Mouse (Mus musculus): ENCODE data around the gene Vmn1r54. TPM values are rescaled to one million over a fixed set of nuclear protein-coding genes. Genes with fewer than 3 reads are reported as not detected.
"Not testable (repeated sequence)": the region's sequence is repeated elsewhere in the genome, so short reads cannot be mapped to it uniquely, and the experiment has no call there.

The Vmn1r54 gene
- not detected in 2 replicates for polyA plus RNA-seq (2015; fragmentation: Nextera tagmentation; extraction: Ambion mirVana)

DNA sequence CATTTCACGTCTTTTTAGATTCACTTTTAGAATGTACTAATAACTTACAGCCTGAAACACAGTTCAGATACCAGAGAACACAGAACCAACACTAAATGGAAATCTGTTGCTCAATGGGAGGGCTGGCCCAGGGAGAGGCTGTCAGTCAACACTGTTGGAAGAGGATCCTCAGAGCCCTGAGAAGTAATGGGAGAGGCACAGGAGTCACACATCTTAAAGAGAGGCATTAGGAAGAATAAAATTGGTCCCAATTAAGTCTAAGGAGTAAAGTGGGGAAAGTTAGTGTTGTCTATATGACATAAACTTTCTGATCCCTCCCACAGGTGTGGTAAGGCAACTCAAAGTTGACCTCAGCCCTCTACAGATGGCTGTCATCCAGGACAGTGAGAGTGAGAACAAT lies at the start of gene Vmn1r54:
Gene Vmn1r54 (plus strand): TSS at position 301 of the 400 bp plus-strand sequence.
- H3K9me3 ChIP-seq: no peaks in the 10 kb centered on the region
- H3K36me3 ChIP-seq: no peaks in the 10 kb centered on the region
- H3K4me1 ChIP-seq: no peaks in the 10 kb centered on the region
- no peak within 1 kb of the TSS for H3K4me2 ChIP-seq (replicated peaks)
- WGBS: 67% methylated on average over 1 of the region's 1 CpGs
- no peak for ATAC-seq (ENCODE audit: low FRiP score, low read depth)
- no peak within 1 kb of the TSS for H3K9ac ChIP-seq
- H3K4me3 ChIP-seq: no peak within 1 kb of the TSS
- H3K27me3 ChIP-seq: no peaks in the 10 kb centered on the region
- H3K27ac ChIP-seq: no peak within 1 kb of the TSS

DNA sequence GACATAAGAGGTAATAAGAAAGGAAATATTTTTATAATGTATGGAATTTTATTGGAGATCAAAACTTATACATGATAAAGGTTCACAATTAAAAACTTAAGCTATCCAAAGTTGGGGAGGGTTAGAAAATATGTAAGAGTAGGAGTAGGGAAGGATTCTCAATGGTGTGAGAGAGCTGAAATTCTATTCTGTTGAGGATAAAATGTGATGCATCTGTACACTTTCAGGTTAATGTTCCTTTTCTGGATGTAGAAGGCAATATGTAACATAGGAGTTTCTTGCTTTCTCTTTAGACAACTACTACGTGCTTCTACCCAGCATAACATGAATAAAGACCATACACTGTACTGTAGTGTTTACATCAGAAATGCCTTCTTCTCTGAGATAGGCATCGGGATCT lies 43.6 kb upstream of the Vmn1r54 start, which contains the start of gene V1ra8:
Gene V1ra8 (plus strand): TSS at position 301 of the 400 bp plus-strand sequence.
- not testable (repeated sequence) for H3K27me3 ChIP-seq; H3K9me3 ChIP-seq; H3K4me1 ChIP-seq; H3K9ac ChIP-seq; H3K36me3 ChIP-seq; ATAC-seq (ENCODE audit: low FRiP score, low read depth); H3K4me2 ChIP-seq (replicated peaks); H3K27ac ChIP-seq; H3K4me3 ChIP-seq
- 86% methylated on average over 2 of the region's 2 CpGs for WGBS

DNA sequence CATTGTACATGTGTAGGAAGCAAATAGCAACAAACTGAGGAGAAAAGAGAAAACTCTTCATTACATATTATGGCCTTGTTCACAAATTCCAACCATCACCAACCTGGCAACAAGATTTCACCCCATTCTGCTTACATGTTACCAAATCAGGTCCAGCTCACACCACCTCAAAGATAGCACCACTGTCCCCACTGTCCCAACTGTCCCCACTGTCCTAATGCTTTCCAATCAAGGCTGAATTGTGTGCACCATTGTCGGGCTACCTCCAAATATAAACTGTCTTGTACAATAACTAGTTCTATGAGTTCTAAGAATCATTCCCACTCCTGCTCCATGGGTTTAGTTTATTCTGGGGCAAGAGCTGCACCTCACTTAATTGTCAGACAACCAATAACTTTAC lies 21.8 kb upstream of the Vmn1r54 start, which contains the start of gene Vmn1r53:
Gene Vmn1r53 (minus strand): TSS at position 101 of the 400 bp plus-strand sequence.
- Histone ChIP-seq H3K4me2 (replicated peaks) (no peak within 1 kb of the TSS), H3K4me1 (no peaks in the 10 kb centered on the region), H3K27me3 (no peaks in the 10 kb centered on the region), H3K9ac (no peak within 1 kb of the TSS), H3K9me3 (peaks cover 11% of the 10 kb centered on the region; the same call in 1 of the 2 replicates), H3K4me3 (no peak within 1 kb of the TSS), H3K27ac (no peak within 1 kb of the TSS), H3K36me3 (no peaks in the 10 kb centered on the region)
- WGBS: 82% methylated on average over 1 of the region's 1 CpGs
- no peak for ATAC-seq (ENCODE audit: low FRiP score, low read depth)

DNA sequence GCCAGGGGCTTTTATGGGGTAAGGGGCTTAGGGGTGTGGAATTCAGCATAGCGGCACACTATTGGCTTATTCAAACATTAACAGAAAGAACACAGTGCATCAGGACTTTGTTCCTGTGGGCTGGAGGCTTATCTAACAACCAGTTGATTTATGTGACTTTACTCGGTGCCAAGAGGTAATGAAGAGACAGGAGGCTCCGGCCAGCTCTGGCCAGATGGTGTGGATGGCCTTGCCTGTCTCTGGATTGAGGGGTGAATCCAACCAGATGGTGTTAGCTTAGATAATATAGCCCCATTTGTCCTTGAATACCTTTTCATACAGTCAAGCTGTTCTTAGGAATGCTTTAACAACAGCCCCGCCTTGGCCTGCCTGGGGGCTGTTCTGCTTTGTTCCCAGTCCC lies 14.0 kb upstream of the Vmn1r54 start:
- not testable (repeated sequence) for H3K9me3 ChIP-seq; H3K27me3 ChIP-seq; H3K9ac ChIP-seq; ATAC-seq (ENCODE audit: low FRiP score, low read depth); H3K4me2 ChIP-seq (replicated peaks); H3K36me3 ChIP-seq; H3K4me3 ChIP-seq; H3K4me1 ChIP-seq; H3K27ac ChIP-seq
- WGBS: 88% methylated on average over 4 of the region's 4 CpGs

DNA sequence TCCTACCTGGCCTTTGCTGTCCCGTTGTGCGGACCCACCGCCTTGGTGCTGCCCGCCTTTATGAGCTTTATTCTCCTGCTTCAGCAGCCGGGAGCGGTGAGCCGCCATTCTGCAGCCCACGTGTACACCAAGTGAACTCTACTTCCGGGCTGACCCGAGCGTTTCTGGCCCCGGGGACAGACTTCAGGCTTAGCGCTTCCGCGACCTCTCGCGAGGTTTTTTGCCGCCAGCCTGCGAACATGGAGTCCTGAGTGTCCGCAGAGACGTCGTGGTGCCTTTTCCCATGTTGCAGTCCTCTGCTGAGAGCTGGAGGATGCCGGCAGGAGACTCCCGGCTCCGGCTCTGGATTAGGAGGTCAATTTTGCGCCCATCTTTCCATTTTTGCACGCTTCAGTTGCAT lies 13.4 kb upstream of the Vmn1r54 start:
- H3K9ac ChIP-seq: no peak overlapping the region
- H3K27me3 ChIP-seq: no peaks in the 10 kb centered on the region
- 68% methylated on average over 27 of the region's 27 CpGs for WGBS

DNA sequence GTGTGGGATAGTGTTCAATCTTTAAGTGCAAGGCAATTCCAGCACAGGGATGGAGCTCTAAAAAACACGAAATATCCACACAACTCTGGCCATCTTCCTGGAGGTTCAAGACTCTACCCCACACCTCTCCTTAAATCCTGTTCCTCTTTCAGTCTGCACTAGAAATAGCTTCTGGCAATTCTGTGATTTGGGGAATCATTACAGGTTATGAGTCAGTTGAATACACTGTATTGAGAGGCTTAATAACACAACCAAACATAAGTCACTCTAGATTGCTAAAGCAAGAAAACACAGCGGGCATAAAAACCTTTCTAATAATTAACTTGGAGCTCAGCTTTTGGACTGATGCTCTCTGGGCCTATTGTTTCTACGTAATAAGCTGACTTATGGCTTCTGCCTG lies 2.1 kb upstream of the Vmn1r54 start:
- Histone ChIP-seq H3K4me3 (no peak overlapping the region), H3K9me3 (no peaks in the 10 kb centered on the region), H3K27ac (no peak overlapping the region), H3K4me2 (replicated peaks) (no peak overlapping the region), H3K4me1 (no peaks in the 10 kb centered on the region), H3K9ac (no peak overlapping the region), H3K27me3 (no peaks in the 10 kb centered on the region), H3K36me3 (no peaks in the 10 kb centered on the region)
- 82% methylated on average over 3 of the region's 3 CpGs for WGBS
- no peak for ATAC-seq (ENCODE audit: low FRiP score, low read depth)

More for the DNA sequence above, 13.4 kb upstream of the Vmn1r54 start:
- no peak overlapping the region for H3K4me2 ChIP-seq (replicated peaks)
- H3K27ac ChIP-seq: no peak overlapping the region
- no peak overlapping the region for H3K4me3 ChIP-seq
- H3K36me3 ChIP-seq: no peaks in the 10 kb centered on the region
- no peak for ATAC-seq (ENCODE audit: low FRiP score, low read depth)
- H3K4me1 ChIP-seq: no peaks in the 10 kb centered on the region
- peaks cover 5% of the 10 kb centered on the region; the same call in 1 of the 2 replicates for H3K9me3 ChIP-seq

DNA sequence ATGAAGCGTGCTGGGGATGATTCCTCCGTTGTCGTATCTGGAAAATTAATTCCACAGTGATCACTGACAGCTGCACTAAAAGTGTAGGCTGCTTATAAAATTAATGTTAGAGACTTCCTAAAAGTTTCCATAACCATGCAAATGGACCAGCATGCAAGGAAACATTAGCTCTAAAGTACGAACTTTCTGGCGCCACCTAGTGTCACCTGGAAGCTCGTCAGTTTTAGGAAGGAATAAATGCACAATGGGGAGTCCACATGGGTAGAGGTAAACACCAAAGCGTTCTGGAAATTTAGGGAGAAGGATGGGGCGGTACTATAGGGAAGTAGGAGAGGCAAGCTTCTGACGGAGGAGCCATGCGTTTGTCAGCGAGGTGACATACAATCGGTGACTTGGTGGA lies 42.2 kb downstream of the Vmn1r54 start:
- peaks cover 7% of the 10 kb centered on the region; the same call in 1 of the 2 replicates for H3K9me3 ChIP-seq
- H3K27me3 ChIP-seq: no peaks in the 10 kb centered on the region
- H3K36me3 ChIP-seq: no peaks in the 10 kb centered on the region
- H3K4me3 ChIP-seq: no peak overlapping the region
- WGBS: 58% methylated on average over 12 of the region's 12 CpGs
- no peak overlapping the region for H3K4me2 ChIP-seq (replicated peaks)
- H3K4me1 ChIP-seq: no peaks in the 10 kb centered on the region
- H3K9ac ChIP-seq: no peak overlapping the region
- H3K27ac ChIP-seq: no peak overlapping the region
- no peak for ATAC-seq (ENCODE audit: low FRiP score, low read depth)

DNA sequence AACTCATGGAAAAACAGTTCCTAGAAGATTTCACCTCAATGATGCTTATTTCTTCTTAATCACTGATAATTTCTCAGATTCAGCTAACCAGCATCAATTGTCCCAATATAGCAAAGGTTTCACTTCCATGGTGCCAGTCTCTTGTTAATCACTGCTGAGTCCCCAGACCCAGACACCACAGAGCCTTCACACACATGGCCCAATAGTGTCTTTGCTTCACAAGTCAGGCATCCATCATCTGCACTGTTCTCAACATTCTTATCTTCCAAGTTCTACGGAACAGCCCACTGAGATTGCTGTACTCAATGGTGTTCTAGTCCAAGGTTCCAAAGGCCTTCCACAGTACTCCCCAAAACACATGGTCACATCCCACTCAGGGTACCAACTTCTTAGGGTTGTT lies 54.8 kb downstream of the Vmn1r54 start, which contains the start of gene BC048671:
Gene BC048671 (plus strand): TSS at position 301 of the 400 bp plus-strand sequence.
- Histone ChIP-seq H3K9me3 (no peaks in the 10 kb centered on the region), H3K36me3 (no peaks in the 10 kb centered on the region), H3K4me2 (replicated peaks) (no peak within 1 kb of the TSS), H3K9ac (no peak within 1 kb of the TSS), H3K27ac (no peak within 1 kb of the TSS), H3K4me1 (no peaks in the 10 kb centered on the region), H3K27me3 (no peaks in the 10 kb centered on the region), H3K4me3 (no peak within 1 kb of the TSS)
- ATAC-seq (ENCODE audit: low FRiP score, low read depth): no peak
- 90% methylated on average over 1 of the region's 1 CpGs for WGBS

DNA sequence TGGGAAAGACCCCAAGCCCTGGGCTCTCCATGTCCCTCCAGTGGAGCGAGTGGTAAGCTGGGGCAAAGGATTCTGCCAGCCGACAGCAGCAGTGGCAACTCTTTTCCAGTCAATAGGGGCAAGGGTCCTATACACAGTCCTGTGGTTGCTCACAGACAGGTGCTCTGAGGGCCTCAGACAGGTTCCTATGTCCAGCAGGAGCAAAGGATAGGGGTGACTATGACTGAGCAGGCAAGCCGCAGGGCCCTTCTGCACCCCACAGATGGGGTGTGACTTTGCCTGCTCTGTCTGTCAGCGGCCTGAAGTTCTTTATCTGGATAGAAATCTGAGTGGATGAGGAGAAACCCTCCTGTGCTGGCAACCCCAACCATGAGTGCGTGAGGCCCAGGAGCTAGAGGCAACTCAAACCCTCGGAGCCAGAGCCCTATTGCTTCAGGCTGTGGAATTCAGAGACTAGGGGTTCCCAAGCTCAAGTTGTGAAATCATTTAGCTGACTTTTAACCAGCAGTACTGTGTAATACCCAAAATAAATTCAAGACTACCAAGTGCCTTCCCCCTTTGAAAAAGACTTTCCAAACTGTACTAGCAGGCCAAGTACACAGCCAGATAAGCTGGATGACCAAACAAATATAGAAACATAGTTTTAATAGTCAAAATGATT lies 60.3 kb downstream of the Vmn1r54 start:
- no peaks in the 10 kb centered on the region for H3K36me3 ChIP-seq
- no peaks in the 10 kb centered on the region for H3K27me3 ChIP-seq
- H3K4me3 ChIP-seq: no peak overlapping the region
- H3K9me3 ChIP-seq: peaks cover 10% of the 10 kb centered on the region; the same call in 1 of the 2 replicates
- H3K9ac ChIP-seq: no peak overlapping the region
- H3K27ac ChIP-seq: no peak overlapping the region
- 84% methylated on average over 6 of the region's 6 CpGs for WGBS
- no peak overlapping the region for H3K4me2 ChIP-seq (replicated peaks)
- H3K4me1 ChIP-seq: no peaks in the 10 kb centered on the region
- ATAC-seq (ENCODE audit: low FRiP score, low read depth): no peak

DNA sequence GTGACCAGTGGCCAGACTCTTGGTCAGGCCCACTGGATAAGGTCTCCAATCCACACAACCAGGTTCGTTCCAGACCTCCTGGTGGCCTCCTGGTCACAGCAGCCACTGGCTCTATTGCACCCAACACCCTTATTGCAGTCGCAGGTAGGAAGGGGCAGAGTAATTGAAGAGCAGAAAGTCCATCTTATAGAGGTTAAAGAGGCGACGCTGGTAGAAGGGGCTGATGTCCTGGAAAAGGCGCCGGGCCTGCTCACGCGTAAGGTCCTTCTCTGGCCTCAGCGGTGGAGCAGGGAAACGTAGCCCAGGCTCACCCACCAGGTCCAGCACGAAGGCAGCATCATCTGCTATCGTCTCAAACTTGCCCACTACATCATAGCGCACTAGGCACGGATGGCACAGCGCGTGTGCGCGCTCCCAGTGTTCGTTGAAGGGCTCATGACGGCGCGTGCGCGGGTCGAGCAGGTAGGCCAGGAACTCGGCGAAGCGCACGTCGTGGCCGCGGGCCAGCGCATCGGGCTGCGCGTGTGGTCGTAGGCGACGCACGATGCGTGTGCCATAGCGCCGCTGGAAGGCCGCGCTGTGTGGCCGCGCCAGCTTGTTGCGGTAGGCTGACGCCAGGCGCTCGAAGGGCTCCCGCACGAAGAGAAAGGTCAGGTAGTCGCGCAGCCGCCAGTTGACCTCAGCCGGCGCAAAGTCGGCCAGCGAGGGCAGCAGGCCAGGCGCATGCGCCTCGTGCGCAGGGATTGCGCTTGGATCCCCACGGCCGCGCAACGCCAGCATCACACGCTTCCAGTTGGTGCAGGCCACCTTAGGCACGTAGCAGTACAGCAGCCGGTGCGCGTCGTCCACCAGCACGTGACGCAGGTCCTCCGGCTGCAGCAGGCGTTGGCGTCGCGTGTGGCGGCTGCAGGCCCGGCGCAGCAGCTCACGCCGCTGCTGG lies 63.0 kb downstream of the Vmn1r54 start:
- Histone ChIP-seq H3K9ac (no peak overlapping the region), H3K4me3 (no peak overlapping the region), H3K27ac (no peak overlapping the region), H3K4me1 (no peaks in the 10 kb centered on the region), H3K36me3 (no peaks in the 10 kb centered on the region), H3K4me2 (replicated peaks) (no peak overlapping the region), H3K9me3 (peaks cover 14% of the 10 kb centered on the region), H3K27me3 (no peaks in the 10 kb centered on the region)
- 86% methylated on average over 87 of the region's 87 CpGs for WGBS
- ATAC-seq (ENCODE audit: low FRiP score, low read depth): no peak

DNA sequence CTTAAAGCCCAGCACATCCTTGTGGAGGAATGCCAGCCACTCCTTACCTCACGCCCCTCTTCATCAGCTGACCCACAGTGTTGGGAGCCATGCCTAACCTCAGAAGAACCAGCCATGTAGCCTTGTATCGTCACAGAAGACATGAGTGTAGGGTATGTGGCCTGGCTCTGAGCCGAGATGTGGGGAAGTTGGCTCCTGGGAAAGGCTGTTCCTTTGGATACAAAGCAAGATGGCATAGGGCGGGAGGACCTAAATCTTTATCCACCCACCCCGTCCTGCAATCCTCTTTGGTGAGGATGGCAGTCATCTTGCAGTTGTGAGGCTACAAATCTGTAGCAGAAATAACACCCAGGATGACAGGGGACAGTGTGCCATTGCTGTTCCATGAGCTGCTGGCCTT lies 69.9 kb downstream of the Vmn1r54 start:
- no peak overlapping the region for H3K4me2 ChIP-seq (replicated peaks)
- no peak overlapping the region for H3K4me3 ChIP-seq
- H3K4me1 ChIP-seq: no peaks in the 10 kb centered on the region
- ATAC-seq (ENCODE audit: low FRiP score, low read depth): no peak
- H3K9me3 ChIP-seq: peaks cover 4% of the 10 kb centered on the region; the same call in 1 of the 2 replicates
- WGBS: 89% methylated on average over 5 of the region's 5 CpGs
- H3K9ac ChIP-seq: no peak overlapping the region
- no peaks in the 10 kb centered on the region for H3K36me3 ChIP-seq
- no peaks in the 10 kb centered on the region for H3K27me3 ChIP-seq
- no peak overlapping the region for H3K27ac ChIP-seq
